Mouse (Mus musculus): Measurements from ENCODE around the gene Itpr1. TPM values are rescaled to one million over a fixed set of nuclear protein-coding genes. Genes with fewer than 3 reads are reported as not detected.

The Itpr1 gene
- polyA plus RNA-seq, 1 experiment from 2014 or later, result 5.0 TPM

DNA sequence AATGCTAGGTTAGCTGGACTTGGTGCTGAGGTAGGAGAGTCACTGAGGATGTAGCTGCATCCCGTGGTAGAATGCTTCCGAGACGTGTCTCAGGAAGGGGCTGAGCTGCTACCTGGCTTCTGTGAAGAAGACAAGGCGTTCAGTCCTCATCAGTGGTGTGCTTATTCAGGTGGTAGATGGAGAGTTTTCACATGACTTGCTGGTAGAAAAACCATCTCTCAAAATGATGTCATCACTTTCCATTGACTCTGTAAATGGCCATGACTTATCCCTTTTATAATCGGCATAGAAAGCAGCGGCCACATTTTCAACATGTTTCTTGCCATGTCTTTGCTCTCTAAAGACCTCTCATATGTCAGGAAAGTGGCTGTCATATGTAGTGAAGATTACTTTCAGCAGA, 123.6 kb downstream of the Itpr1 start:
- H3K27ac ChIP-seq (replicated peaks), result no peak overlapping the region
- H3K9me3 ChIP-seq, result no peaks in the 10 kb centered on the region
- H3K4me3 ChIP-seq, result no peak overlapping the region
- no peak overlapping the region for H3K9ac ChIP-seq
- peaks cover 11% of the 10 kb centered on the region; the same call in 1 of the 2 replicates for H3K4me1 ChIP-seq (replicated peaks)
- no peaks in the 10 kb centered on the region for H3K36me3 ChIP-seq
- ATAC-seq (ENCODE audit: low FRiP score, low read depth), result no peak
- H3K27me3 ChIP-seq, result no peaks in the 10 kb centered on the region
- WGBS, result 89% methylated on average over 6 of the region's 6 CpGs
- H3K4me2 ChIP-seq, result no peak overlapping the region

DNA sequence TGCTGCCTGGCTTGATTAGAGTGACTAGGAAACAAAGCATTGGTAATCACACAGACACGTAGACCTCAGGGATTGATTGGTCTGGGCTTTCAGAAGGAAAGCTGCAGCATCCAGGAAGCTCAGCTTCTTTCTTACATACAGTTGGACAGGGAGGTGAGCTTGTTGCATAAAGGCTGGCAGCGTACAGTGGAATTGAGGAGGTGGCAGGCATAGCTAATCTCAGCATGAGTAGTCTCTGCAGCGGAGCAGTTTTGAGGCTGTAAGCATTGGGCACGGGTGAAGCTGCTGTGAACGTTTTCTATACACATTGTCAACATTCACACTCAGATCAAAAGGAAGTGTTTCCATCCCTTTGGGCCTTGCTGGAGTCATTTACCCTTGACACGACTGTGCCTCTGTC, 124.4 kb downstream of the Itpr1 start:
- Histone ChIP-seq H3K9ac (no peak overlapping the region), H3K4me3 (no peak overlapping the region), H3K4me2 (no peak overlapping the region), H3K9me3 (no peaks in the 10 kb centered on the region), H3K27ac (replicated peaks) (no peak overlapping the region), H3K4me1 (replicated peaks) (peaks cover 11% of the 10 kb centered on the region; the same call in 1 of the 2 replicates), H3K27me3 (no peaks in the 10 kb centered on the region), H3K36me3 (no peaks in the 10 kb centered on the region)
- ATAC-seq (ENCODE audit: low FRiP score, low read depth), result no peak
- 67% methylated on average over 6 of the region's 6 CpGs for WGBS

DNA sequence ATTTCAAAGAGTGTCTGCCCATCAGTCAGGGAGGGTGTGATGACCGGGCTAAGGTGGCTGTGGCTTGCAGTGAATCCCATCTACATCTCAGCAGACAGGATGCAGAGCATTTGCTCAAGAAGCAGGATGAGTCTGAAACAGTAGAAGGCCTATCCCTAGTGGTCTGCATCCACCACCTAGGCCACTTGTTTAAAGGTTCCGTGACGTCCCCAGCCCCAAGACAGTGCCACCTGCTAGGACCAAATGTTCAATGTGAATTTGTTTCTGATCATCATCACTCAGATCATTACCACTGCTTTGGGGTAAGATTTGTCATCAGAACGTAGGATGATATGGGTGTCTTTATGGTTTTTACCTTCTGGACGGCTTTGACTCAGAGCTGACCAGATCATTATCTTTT, 125.5 kb downstream of the Itpr1 start:
- no peaks in the 10 kb centered on the region for H3K27me3 ChIP-seq
- H3K4me3 ChIP-seq, result no peak overlapping the region
- no peak overlapping the region for H3K27ac ChIP-seq (replicated peaks)
- H3K9me3 ChIP-seq, result no peaks in the 10 kb centered on the region
- ATAC-seq (ENCODE audit: low FRiP score, low read depth), result no peak
- H3K4me2 ChIP-seq, result no peak overlapping the region
- H3K9ac ChIP-seq, result no peak overlapping the region
- WGBS, result 94% methylated on average over 5 of the region's 5 CpGs
- H3K4me1 ChIP-seq (replicated peaks), result peaks cover 11% of the 10 kb centered on the region; the same call in 1 of the 2 replicates
- no peaks in the 10 kb centered on the region for H3K36me3 ChIP-seq

DNA sequence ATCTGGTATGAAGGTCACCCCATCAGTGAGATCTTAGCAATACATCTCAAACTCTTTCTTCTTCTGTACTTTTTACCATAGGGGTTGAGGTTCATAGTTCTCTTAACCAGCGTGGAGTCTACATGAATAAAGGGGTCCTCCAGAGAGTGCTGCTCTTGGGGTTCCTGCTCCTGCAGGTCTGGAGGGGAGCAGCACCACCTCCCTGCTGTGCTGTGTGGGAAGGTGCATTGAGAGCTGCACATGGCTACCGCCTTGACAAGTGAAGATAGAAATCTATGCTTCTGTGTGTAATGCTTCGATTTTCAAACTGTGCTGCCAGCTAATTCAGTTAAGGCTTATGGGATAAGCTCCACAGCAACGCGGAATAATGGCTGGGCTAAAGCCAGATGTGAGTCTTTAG, 130.1 kb downstream of the Itpr1 start:
- no peak overlapping the region for H3K9ac ChIP-seq
- H3K27ac ChIP-seq (replicated peaks), result no peak overlapping the region
- H3K9me3 ChIP-seq, result no peaks in the 10 kb centered on the region
- H3K4me3 ChIP-seq, result no peak overlapping the region
- H3K4me1 ChIP-seq (replicated peaks), result no peaks in the 10 kb centered on the region
- H3K36me3 ChIP-seq, result no peaks in the 10 kb centered on the region
- 76% methylated on average over 5 of the region's 5 CpGs for WGBS
- no peak overlapping the region for H3K4me2 ChIP-seq
- ATAC-seq (ENCODE audit: low FRiP score, low read depth), result no peak
- H3K27me3 ChIP-seq, result no peaks in the 10 kb centered on the region

DNA sequence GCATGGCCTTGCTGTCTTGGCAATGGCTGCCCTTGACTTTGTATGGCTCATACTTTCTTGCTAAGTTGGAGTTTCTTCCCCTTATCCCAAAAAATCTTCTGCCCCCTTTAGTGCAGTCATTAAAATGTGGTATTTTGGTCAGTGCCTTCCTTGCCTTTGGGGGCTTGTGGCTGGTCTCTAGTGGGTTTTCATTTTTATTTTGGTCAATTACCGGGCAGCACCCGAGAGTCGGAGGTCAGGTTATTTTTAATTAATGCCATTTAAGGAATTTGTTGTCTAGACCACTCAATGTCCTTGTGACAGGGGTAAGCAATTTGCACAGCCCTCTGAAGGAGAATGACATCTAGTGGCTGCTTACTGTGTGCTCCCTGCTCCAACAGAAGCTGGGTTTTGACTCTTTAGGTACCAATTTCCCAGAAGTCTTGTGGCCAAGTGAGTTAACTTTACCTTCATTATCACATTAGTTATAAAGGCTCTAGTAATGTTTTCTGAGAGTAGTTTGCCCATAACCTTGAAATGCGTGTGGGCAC, 130.9 kb downstream of the Itpr1 start:
- no peak for ATAC-seq (ENCODE audit: low FRiP score, low read depth)

DNA sequence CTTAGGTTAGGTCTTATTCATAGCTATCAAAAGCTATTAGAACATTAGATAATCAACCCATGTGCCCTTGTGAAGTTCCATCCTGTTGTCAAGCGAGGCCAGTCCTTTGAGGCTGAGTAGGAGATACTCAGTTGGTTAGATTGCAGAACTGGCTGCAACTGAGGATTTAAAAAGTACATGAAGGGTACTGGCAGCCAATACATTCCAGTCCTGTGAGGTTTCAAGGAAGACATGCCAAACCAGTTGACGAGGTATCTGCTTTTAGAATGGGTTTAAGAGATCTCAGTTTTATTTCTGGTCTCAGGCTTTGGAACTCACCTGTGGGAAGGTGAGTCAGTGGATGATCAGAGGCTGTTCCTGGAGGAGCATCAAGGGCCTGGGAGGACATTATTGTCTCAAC, 137.9 kb downstream of the Itpr1 start:
- no peak overlapping the region for H3K9ac ChIP-seq
- no peaks in the 10 kb centered on the region for H3K27me3 ChIP-seq
- no peak overlapping the region for H3K4me3 ChIP-seq
- H3K36me3 ChIP-seq, result no peaks in the 10 kb centered on the region
- 96% methylated on average over 2 of the region's 2 CpGs for WGBS
- no peaks in the 10 kb centered on the region for H3K9me3 ChIP-seq
- no peak overlapping the region for H3K4me2 ChIP-seq
- H3K4me1 ChIP-seq (replicated peaks), result peaks cover 7% of the 10 kb centered on the region; the same call in 1 of the 2 replicates
- H3K27ac ChIP-seq (replicated peaks), result no peak overlapping the region
- no peak for ATAC-seq (ENCODE audit: low FRiP score, low read depth)

More for the DNA sequence above, 130.9 kb downstream of the Itpr1 start:
- Histone ChIP-seq H3K4me1 (replicated peaks) (no peaks in the 10 kb centered on the region), H3K27ac (replicated peaks) (no peak overlapping the region), H3K9ac (no peak overlapping the region), H3K4me3 (no peak overlapping the region), H3K36me3 (no peaks in the 10 kb centered on the region), H3K27me3 (no peaks in the 10 kb centered on the region), H3K9me3 (no peaks in the 10 kb centered on the region), H3K4me2 (no peak overlapping the region)
- WGBS, result 83% methylated on average over 4 of the region's 4 CpGs

DNA sequence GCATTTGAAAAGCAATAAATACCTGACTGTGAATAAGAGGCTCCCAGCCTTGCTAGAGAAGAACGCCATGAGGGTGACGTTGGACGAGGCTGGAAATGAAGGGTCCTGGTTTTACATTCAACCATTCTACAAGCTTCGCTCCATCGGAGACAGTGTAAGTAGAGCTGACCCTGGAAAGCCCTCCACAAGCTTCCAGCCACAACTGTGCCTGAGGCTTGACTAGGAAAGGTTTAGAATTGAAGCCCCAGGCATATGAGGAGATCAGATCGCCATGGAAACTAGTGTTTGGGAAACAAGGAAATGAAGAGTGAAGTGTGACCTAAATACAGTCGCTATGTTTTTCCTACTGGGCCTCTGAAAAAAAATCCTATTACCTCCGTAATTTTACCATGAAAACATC, 139.1 kb downstream of the Itpr1 start:
- H3K27ac ChIP-seq (replicated peaks), result peak overlapping the region; percentile 25; the same call in 1 of the 2 replicates
- H3K4me1 ChIP-seq (replicated peaks), result peaks cover 7% of the 10 kb centered on the region; the same call in 1 of the 2 replicates
- H3K4me2 ChIP-seq, result no peak overlapping the region
- H3K27me3 ChIP-seq, result no peaks in the 10 kb centered on the region
- no peaks in the 10 kb centered on the region for H3K9me3 ChIP-seq
- no peak overlapping the region for H3K9ac ChIP-seq
- no peak for ATAC-seq (ENCODE audit: low FRiP score, low read depth)
- 65% methylated on average over 8 of the region's 8 CpGs for WGBS
- no peak overlapping the region for H3K4me3 ChIP-seq
- no peaks in the 10 kb centered on the region for H3K36me3 ChIP-seq

DNA sequence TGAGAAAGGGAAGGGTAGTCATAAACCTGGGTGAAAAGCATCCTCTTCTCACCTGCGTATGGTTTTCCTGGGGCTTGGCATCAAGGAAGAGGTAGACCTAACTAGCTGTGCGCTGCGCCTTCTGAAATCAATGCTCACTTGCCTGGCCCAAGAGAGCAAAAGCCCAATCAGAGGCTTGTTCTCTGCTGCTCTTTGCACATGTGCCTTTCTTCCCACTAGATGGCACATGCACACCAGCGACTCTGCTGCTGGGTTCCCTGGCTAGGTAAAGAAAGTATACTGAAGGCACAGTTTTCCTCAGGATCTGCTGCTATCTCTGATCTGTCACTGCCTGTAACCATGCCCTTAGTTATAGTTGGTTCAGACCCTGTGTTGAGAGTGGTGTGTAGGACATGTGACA, 154.5 kb downstream of the Itpr1 start:
- no peak overlapping the region for H3K4me3 ChIP-seq
- 87% methylated on average over 4 of the region's 4 CpGs for WGBS
- H3K4me1 ChIP-seq (replicated peaks), result no peaks in the 10 kb centered on the region
- H3K36me3 ChIP-seq, result no peaks in the 10 kb centered on the region
- ATAC-seq (ENCODE audit: low FRiP score, low read depth), result no peak
- H3K27ac ChIP-seq (replicated peaks), result no peak overlapping the region
- H3K4me2 ChIP-seq, result no peak overlapping the region
- H3K27me3 ChIP-seq, result no peaks in the 10 kb centered on the region
- H3K9ac ChIP-seq, result no peak overlapping the region
- H3K9me3 ChIP-seq, result no peaks in the 10 kb centered on the region

DNA sequence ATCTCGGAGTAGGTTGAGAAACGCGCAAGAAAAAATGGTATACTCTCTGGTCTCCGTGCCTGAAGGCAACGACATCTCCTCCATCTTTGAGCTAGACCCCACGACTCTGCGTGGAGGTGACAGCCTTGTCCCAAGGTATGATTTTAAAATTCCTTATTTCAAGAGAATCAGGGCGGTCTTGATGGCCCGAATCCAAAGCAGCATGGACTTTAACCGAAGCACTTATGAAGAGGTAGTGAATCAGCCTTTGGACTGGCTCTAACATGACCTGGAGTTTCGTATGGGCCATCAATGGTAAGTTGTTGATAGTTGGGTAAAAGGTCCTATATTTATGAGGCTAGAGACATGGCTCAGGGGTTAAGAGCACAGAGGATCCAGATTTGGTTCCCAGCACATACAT, 156.1 kb downstream of the Itpr1 start:
- no peaks in the 10 kb centered on the region for H3K4me1 ChIP-seq (replicated peaks)
- no peaks in the 10 kb centered on the region for H3K36me3 ChIP-seq
- H3K27ac ChIP-seq (replicated peaks), result no peak overlapping the region
- no peak overlapping the region for H3K4me3 ChIP-seq
- ATAC-seq (ENCODE audit: low FRiP score, low read depth), result no peak
- H3K4me2 ChIP-seq, result no peak overlapping the region
- H3K27me3 ChIP-seq, result no peaks in the 10 kb centered on the region
- no peak overlapping the region for H3K9ac ChIP-seq
- WGBS, result 97% methylated on average over 11 of the region's 11 CpGs
- H3K9me3 ChIP-seq, result no peaks in the 10 kb centered on the region

DNA sequence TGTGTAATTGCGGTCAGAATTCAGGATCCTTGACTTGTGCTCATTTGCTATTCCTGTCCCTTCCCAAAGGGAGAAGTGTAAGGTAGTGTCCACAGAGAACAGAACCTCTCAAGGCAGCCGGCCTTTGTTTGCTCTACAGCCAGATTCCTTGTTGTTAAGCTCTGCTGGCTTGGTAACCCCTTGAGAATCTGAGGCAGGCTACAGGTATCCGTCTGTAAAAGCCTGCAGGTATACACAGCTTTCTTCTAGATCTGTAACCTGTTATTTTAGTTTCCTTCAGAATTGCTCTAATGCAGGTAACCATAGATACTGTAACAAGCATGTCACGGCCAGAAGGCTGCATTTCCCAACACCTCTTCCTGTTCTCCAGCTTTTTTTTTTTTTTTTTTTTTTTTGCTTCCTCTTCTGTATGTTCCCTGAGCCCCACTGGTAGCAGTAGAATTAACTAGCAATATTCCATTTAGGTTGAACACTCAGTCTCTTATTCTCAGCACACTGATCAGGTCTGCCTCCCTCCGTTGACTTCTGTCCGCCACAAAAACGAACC, 158.5 kb downstream of the Itpr1 start:
- H3K4me1 ChIP-seq (replicated peaks), result no peaks in the 10 kb centered on the region
- H3K9ac ChIP-seq, result no peak overlapping the region
- no peak overlapping the region for H3K27ac ChIP-seq (replicated peaks)
- H3K27me3 ChIP-seq, result no peaks in the 10 kb centered on the region
- no peaks in the 10 kb centered on the region for H3K9me3 ChIP-seq
- 91% methylated on average over 7 of the region's 7 CpGs for WGBS
- H3K36me3 ChIP-seq, result no peaks in the 10 kb centered on the region
- no peak overlapping the region for H3K4me3 ChIP-seq
- ATAC-seq (ENCODE audit: low FRiP score, low read depth), result no peak
- H3K4me2 ChIP-seq, result no peak overlapping the region

DNA sequence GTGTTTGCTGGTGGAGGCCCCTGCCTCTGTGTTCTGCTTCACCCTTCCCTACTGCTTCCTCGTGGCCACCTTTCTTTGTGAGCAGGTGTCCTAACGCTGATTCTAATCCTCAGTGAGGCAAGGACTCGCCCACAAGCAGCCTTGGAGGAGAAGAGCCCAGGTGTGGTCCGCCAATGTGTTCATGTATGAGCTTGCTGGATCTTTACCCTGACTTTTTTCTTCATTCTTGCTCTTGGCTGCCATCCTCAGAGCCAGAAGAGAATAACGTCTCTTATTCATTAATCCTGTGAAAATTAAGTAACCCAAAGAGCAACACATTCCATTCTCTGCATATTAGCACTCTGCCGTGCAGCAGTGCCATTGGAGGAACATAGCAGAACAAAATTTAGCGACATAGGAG, 161.1 kb downstream of the Itpr1 start:
- no peak for ATAC-seq (ENCODE audit: low FRiP score, low read depth)
- H3K9ac ChIP-seq, result no peak overlapping the region
- no peaks in the 10 kb centered on the region for H3K9me3 ChIP-seq
- H3K36me3 ChIP-seq, result no peaks in the 10 kb centered on the region
- no peak overlapping the region for H3K4me3 ChIP-seq
- WGBS, result 76% methylated on average over 7 of the region's 7 CpGs
- H3K27ac ChIP-seq (replicated peaks), result no peak overlapping the region
- H3K4me2 ChIP-seq, result no peak overlapping the region
- no peaks in the 10 kb centered on the region for H3K4me1 ChIP-seq (replicated peaks)
- no peaks in the 10 kb centered on the region for H3K27me3 ChIP-seq

DNA sequence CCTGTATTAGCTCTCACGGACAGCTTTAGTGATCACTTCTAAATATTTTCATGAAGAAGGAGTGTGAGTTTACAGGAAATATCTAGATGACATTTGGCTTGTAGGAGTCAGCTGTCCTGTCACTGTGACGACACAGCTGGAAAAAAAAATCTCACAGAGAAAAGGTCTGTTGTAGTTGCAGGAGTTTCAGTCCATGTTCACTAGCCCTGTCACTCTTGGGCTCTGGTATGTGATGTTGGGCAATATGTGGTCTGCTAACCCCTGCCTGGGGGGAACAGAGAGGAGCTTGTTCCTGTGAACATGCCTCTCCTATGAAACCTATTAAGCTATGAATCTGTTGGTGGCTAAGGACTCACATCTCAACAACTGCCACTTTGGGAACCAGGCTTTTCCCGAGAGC, 166.1 kb downstream of the Itpr1 start:
- no peak overlapping the region for H3K27ac ChIP-seq (replicated peaks)
- no peak overlapping the region for H3K9ac ChIP-seq
- ATAC-seq (ENCODE audit: low FRiP score, low read depth), result no peak
- no peaks in the 10 kb centered on the region for H3K9me3 ChIP-seq
- no peak overlapping the region for H3K4me2 ChIP-seq
- no peak overlapping the region for H3K4me3 ChIP-seq
- no peaks in the 10 kb centered on the region for H3K27me3 ChIP-seq
- no peaks in the 10 kb centered on the region; the same call in 1 of the 2 replicates for H3K36me3 ChIP-seq
- no peaks in the 10 kb centered on the region for H3K4me1 ChIP-seq (replicated peaks)
- WGBS, result 87% methylated on average over 3 of the region's 3 CpGs

DNA sequence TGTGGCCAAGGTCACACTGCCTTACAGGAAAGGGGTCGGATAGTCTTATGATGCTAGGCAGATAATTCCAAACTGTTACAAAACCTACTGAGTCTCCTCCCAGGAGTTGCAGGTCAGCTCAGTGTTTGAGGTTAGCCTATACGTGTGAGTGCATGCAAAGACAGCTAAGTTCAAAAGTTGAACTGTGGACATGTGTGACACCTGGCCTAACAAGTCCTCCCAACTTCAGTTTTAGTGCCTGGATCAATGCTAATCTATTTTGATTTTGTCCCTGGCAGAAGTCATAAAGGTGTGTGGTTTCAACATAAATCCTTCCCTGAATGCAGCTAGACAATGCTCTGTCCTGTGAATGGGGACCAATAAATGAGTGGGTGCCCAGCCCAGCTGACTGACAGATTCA, 167.3 kb downstream of the Itpr1 start:
- Histone ChIP-seq H3K9me3 (no peaks in the 10 kb centered on the region), H3K4me1 (replicated peaks) (no peaks in the 10 kb centered on the region), H3K9ac (no peak overlapping the region), H3K27ac (replicated peaks) (no peak overlapping the region), H3K4me2 (no peak overlapping the region), H3K36me3 (no peaks in the 10 kb centered on the region; the same call in 1 of the 2 replicates), H3K27me3 (no peaks in the 10 kb centered on the region), H3K4me3 (no peak overlapping the region)
- 88% methylated on average over 2 of the region's 2 CpGs for WGBS
- ATAC-seq (ENCODE audit: low FRiP score, low read depth), result no peak
